Mouse (Mus musculus) limb, embryonic 14.5 days (tissue): ENCODE results near the gene Paqr7. TPM values are rescaled to one million over a fixed set of nuclear protein-coding genes. Genes with fewer than 3 reads are reported as not detected.

Experiments
- ATAC-seq: fragments of 200-750 bp; cut with Nextera tagmentation; 2 replicates; pipeline ENCODE4 v1.8.0; 2017; ENCODE audit warnings: low read depth, moderate number of reproducible peaks, moderate TSS enrichment; ENCODE audit not compliant: low FRiP score
- DNase-seq: peaks from one replicate; pipeline ENCODE4 v3.0.0-alpha.2; 2015; ENCODE audit warnings: low spot score
- H3K27ac ChIP-seq: fragments of 300-500 bp; sonication (generic); replicated peaks from 2 replicates; pipeline ENCODE4 v1.5.1; 2014; ENCODE audit warnings: low read depth, mild to moderate bottlenecking, low read length, moderate library complexity, mixed read lengths
- H3K27me3 ChIP-seq: fragments of 300-500 bp; sonication (generic); 2 replicates; pipeline ENCODE4 v1.6.1; 2014; ENCODE audit warnings: low read length, mixed read lengths; ENCODE audit not compliant: control insufficient read depth, insufficient read depth
- H3K36me3 ChIP-seq: fragments of 300-500 bp; sonication (generic); 2 replicates; pipeline ENCODE4 v1.6.1; 2014; ENCODE audit warnings: mild to moderate bottlenecking, low read length, moderate library complexity, mixed read lengths; ENCODE audit not compliant: control insufficient read depth, insufficient read depth
- H3K4me1 ChIP-seq: fragments of 300-500 bp; sonication (generic); 2 replicates; pipeline ENCODE4 v1.6.1; 2014; ENCODE audit warnings: antibody characterized with exemption, low read length, mixed read lengths; ENCODE audit not compliant: control insufficient read depth, insufficient read depth
- H3K4me2 ChIP-seq: fragments of 300-500 bp; sonication (generic); replicated peaks from 2 replicates; pipeline ENCODE4 v1.6.1; 2014; ENCODE audit warnings: low read depth, mild to moderate bottlenecking, low read length, moderate library complexity; ENCODE audit not compliant: severe bottlenecking
- H3K4me3 ChIP-seq: fragments of 300-500 bp; sonication (generic); replicated peaks from 2 replicates; pipeline ENCODE4 v1.5.1; 2014; ENCODE audit warnings: low read length
- H3K9ac ChIP-seq: fragments of 300-500 bp; sonication (generic); 2 replicates; pipeline ENCODE4 v1.6.1; 2014; ENCODE audit warnings: mild to moderate bottlenecking, low read depth, low read length, moderate library complexity; ENCODE audit not compliant: severe bottlenecking
- H3K9me3 ChIP-seq: fragments of 300-500 bp; sonication (generic); 2 replicates; pipeline ENCODE4 v1.6.1; 2016; ENCODE audit warnings: low read length; ENCODE audit not compliant: control insufficient read depth
- POLR2A ChIP-seq: fragments of 200-500 bp; IDR thresholded peaks from 2 replicates; pipeline ENCODE4 v1.8.0; 2012; ENCODE audit warnings: inconsistent platforms, mild to moderate bottlenecking, moderate library complexity, borderline replicate concordance; ENCODE audit not compliant: insufficient read depth, insufficient read length; ENCODE audit errors: extremely low read depth
- WGBS: fragments of 180-500 bp; shearing (Covaris S2); extraction: QIAGEN DNeasy Blood & Tissue Kit; methylation state at CpG from one replicate; pipeline ENCODE4 v1.1.7; 2014; 5-methylcytosine and 5-hydroxymethylcytosine counted together
- polyA plus RNA-seq, 2 experiments: library from polyadenylated mRNA; depleted of rRNA in 1 of 2; stranded (reverse) in 1 of 2; unstranded in 1 of 2; fragments of >200 nt; fragmentation: Nextera tagmentation in 1 of 2; extraction: Ambion mirVana in 1 of 2; gene quantifications; 2 replicates each; pipeline versions ENCODE4 v1.2.1 to v1.2.3; 2012 to 2014

Paqr7 gene
- polyA plus RNA-seq, 2 experiments: 2.9 to 5.9 TPM

- ATAC-seq: peak; percentile 87
Observed at GRCm38 (mm10) chr4:134468578-134469266, 27.8 kb upstream of the Paqr7 start.

GRCm38 (mm10) chr4:134469341-134469796 is 27.1 kb upstream of the Paqr7 start:
- no peak; the same call in 1 of the 2 replicates for ATAC-seq
- 22% methylated on average over 6 of the region's 6 CpGs for WGBS

More at GRCm38 (mm10) chr4:134468578-134469266, 27.8 kb upstream of the Paqr7 start:
- peak; percentile 95 for DNase-seq
- Histone ChIP-seq H3K4me3 (peak overlapping the region; percentile 86), H3K4me1 (peaks cover 7% of the 10 kb centered on the region; the same call in 1 of the 2 replicates), H3K9me3 (no peaks in the 10 kb centered on the region), H3K36me3 (peaks cover 29% of the 10 kb centered on the region), H3K27me3 (no peaks in the 10 kb centered on the region), H3K27ac (peak overlapping the region; percentile 83), H3K9ac (peak overlapping the region; percentile 84), H3K4me2 (peak overlapping the region; percentile 81)
- WGBS: under 1% methylated on average over 46 of the region's 68 CpGs
- TF ChIP-seq POLR2A: no peak

GRCm38 (mm10) chr4:134469985-134470384 is 26.5 kb upstream of the Paqr7 start:
- peaks cover 42% of the 10 kb centered on the region for H3K36me3 ChIP-seq
- H3K9me3 ChIP-seq: no peaks in the 10 kb centered on the region
- no peaks in the 10 kb centered on the region for H3K27me3 ChIP-seq
- H3K4me3 ChIP-seq: peak overlapping the region; percentile 86
- TF ChIP-seq POLR2A: no peak
- WGBS: 71% methylated on average over 3 of the region's 3 CpGs
- no peak overlapping the region for H3K27ac ChIP-seq
- H3K9ac ChIP-seq: 0 out of 2 replicates have a peak overlapping the region, but pooled peaks have one; percentile 84
- peaks cover 7% of the 10 kb centered on the region; the same call in 1 of the 2 replicates for H3K4me1 ChIP-seq
- DNase-seq (no peak), ATAC-seq (no peak)
- peak overlapping the region; percentile 81 for H3K4me2 ChIP-seq

More at GRCm38 (mm10) chr4:134469341-134469796, 27.1 kb upstream of the Paqr7 start:
- H3K27ac ChIP-seq: no peak overlapping the region; the same call in 1 of the 2 replicates
- peak overlapping the region; percentile 86 for H3K4me3 ChIP-seq
- DNase-seq: no peak
- H3K9me3 ChIP-seq: no peaks in the 10 kb centered on the region
- no peak for TF ChIP-seq POLR2A
- H3K4me2 ChIP-seq: peak overlapping the region; percentile 81
- peaks cover 36% of the 10 kb centered on the region for H3K36me3 ChIP-seq
- H3K27me3 ChIP-seq: no peaks in the 10 kb centered on the region
- H3K4me1 ChIP-seq: peaks cover 7% of the 10 kb centered on the region; the same call in 1 of the 2 replicates
- H3K9ac ChIP-seq: peak overlapping the region; percentile 84

GRCm38 (mm10) chr4:134471469-134471868 is 25.0 kb upstream of the Paqr7 start:
- DNase-seq: no peak
- H3K27me3 ChIP-seq: no peaks in the 10 kb centered on the region
- H3K27ac ChIP-seq: no peak overlapping the region
- no peak overlapping the region for H3K4me3 ChIP-seq
- peaks cover 47% of the 10 kb centered on the region for H3K36me3 ChIP-seq
- H3K9ac ChIP-seq: no peak overlapping the region
- no peak overlapping the region for H3K4me2 ChIP-seq
- H3K4me1 ChIP-seq: peaks cover 7% of the 10 kb centered on the region; the same call in 1 of the 2 replicates
- no peaks in the 10 kb centered on the region for H3K9me3 ChIP-seq
- no peak for ATAC-seq
- TF ChIP-seq POLR2A: no peak

GRCm38 (mm10) chr4:134473764-134474163 is 22.7 kb upstream of the Paqr7 start:
- DNase-seq (no peak), ATAC-seq (no peak)
- Histone ChIP-seq H3K4me1 (peaks cover 7% of the 10 kb centered on the region; the same call in 1 of the 2 replicates), H3K4me3 (no peak overlapping the region), H3K27ac (no peak overlapping the region), H3K4me2 (no peak overlapping the region), H3K27me3 (no peaks in the 10 kb centered on the region), H3K9me3 (no peaks in the 10 kb centered on the region), H3K36me3 (peaks cover 47% of the 10 kb centered on the region), H3K9ac (no peak overlapping the region)
- 81% methylated on average over 4 of the region's 4 CpGs for WGBS
- TF ChIP-seq POLR2A: no peak
